Mouse (Mus musculus) gastrocnemius, postnatal 14 days (tissue): ENCODE data around the gene Mtmr14. TPM values are rescaled to one million over a fixed set of nuclear protein-coding genes. Genes with fewer than 3 reads are reported as not detected.

Experiments used
- DNase-seq: peaks from one replicate; pipeline ENCODE4 v3.0.0; 2021; ENCODE audit warnings: mixed read lengths
- intact Hi-C: fragments of 180-260 bp; cut with DNase I; formaldehyde crosslinking; loops from one replicate; pipeline ENCODE4 v1.15.1; 2025; ENCODE audit warnings: low total_unique reads
- long read RNA-seq, 2 experiments: library from polyadenylated mRNA; stranded (forward); transcript quantifications; one replicate each; pipeline ENCODE4 v2.0.0; 2021
- total RNA-seq, 2 experiments: library from RNA; stranded (reverse); gene quantifications; 2 replicates each; pipeline ENCODE4 v1.2.3; 2021

The Mtmr14 gene
- total RNA-seq, result 10 to 100 TPM; 13.2 to 15.6 TPM
- long read RNA-seq, experiment 1, transcript Mtmr14-201 (19 exons, 2,676 nt), result major isoform, 15 of 35 reads
- long read RNA-seq, experiment 1, partial matches to known transcripts, result 0 of 35 reads
- long read RNA-seq, experiment 1, other reads (novel, unspliced or antisense), result 20 of 35 reads
- long read RNA-seq, experiment 2, transcript Mtmr14-201 (19 exons, 2,676 nt), result major isoform, 16 of 31 reads
- long read RNA-seq, experiment 2, partial matches to known transcripts, result 0 of 31 reads
- long read RNA-seq, experiment 2, other reads (novel, unspliced or antisense), result 15 of 31 reads

DNA sequence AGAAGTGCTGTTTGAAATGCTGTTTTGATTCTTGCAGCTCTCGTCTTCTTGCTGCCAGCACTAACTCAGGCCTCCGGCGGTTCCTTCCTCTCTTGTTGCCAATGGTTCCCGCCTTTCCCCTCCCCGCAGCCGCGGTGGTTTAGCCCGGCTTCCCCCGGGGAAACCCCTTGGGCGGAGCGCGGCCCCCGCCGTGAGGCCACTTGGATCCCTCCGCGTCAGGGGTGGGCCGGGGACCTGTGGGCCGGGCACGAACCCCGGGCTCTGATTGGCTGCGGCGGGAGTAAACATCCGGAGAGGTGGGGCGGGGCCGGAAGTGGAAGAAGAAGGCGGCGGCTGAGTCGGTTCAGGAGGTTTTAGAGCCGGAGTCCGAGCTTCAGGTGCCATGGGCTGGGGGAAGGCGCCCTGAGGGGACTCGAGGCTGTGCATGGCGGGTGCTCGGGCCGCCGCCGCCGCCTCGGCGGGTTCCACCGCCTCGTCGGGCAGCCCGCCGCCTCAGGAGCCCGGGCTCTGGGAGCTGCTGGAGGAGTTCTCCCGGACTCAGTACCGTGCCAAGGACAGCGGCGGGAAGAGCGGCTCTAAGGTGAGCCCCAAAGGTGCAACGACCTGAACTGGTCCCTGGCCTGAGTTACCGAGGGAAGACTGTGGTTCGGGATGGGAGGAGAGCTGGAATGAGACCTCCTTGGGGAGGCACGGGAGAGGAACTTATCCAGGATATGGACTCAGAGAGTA lies at the start of gene Mtmr14:
Gene Mtmr14, plus strand, starts transcription at position 302 of the 729 bp plus-strand sequence.
- intact Hi-C loops, result no loop called here

GRCm38 (mm10) chr6:113193765-113194460 lies 43.7 kb upstream of the Mtmr14 start:
- intact Hi-C loops, result loop anchor here (10.0 kb wide), 1 partner anchor 91 kb away; the partner anchor contains the start of gene Cpne9
- DNase-seq, result no peak

More for the DNA sequence above, at the start of gene Mtmr14:
- peak; percentile 100 for DNase-seq

DNA sequence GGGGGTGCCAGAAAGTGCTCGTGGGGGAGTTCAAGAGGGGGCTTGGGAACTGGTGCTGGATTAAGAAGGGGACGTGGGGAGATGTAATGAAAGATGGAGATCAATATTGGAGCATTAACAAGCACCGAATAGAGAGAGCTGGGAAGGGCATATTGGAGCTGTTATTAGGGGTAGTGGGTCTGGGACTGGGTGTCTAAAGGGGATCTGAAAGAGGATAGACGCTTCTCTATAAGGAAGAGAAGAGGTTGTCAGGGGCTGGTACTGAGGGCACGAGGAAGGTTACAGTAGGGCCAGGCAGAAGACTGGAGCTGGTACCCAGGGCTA lies 43.2 kb upstream of the Mtmr14 start:
- no peak for DNase-seq
- intact Hi-C loops, result loop anchor here (10.0 kb wide), 1 partner anchor 90 kb away; the partner anchor contains the start of gene Cpne9

- intact Hi-C loops, result loop anchor here (10.0 kb wide), 1 partner anchor 90 kb away; the partner anchor contains the start of gene Cpne9
These were observed 42.6 kb upstream of the Mtmr14 start, which contains the start of gene Lhfpl4 for GRCm38 (mm10) chr6:113194841-113195595. Lhfpl4 (minus strand) TSS chr6:113195384.

DNA sequence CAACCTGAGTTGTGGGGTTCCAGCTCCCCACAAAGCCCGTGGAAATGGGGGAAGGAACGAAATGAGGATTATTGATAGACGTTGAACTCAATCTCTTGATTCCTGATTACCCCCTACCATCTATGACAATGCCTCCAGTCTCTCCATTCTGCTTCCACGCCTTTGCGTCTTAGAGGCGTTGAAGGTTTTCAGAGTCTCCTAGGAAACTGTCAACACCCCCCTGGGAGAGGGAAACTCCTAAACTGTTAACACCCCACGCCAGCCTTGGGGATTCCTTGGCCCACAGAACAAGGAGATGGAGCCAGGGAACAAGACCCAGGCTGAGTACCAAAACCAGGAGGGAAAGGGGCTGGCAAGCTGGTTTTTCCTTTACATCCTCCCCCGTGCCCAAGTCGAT lies 42.0 kb upstream of the Mtmr14 start:
- no peak for DNase-seq
- intact Hi-C loops, result loop anchor here (10.0 kb wide), 1 partner anchor 89 kb away; the partner anchor contains the start of gene Cpne9

More at GRCm38 (mm10) chr6:113194841-113195595, 42.6 kb upstream of the Mtmr14 start, which contains the start of gene Lhfpl4:
- DNase-seq, result no peak

- DNase-seq, result no peak
- intact Hi-C loops, result no loop called here
These were observed 21.4 kb upstream of the Mtmr14 start for GRCm38 (mm10) chr6:113216280-113216679.

- intact Hi-C loops, result no loop called here
- DNase-seq, result no peak
These were observed 11.8 kb upstream of the Mtmr14 start for GRCm38 (mm10) chr6:113225798-113226197.

DNA sequence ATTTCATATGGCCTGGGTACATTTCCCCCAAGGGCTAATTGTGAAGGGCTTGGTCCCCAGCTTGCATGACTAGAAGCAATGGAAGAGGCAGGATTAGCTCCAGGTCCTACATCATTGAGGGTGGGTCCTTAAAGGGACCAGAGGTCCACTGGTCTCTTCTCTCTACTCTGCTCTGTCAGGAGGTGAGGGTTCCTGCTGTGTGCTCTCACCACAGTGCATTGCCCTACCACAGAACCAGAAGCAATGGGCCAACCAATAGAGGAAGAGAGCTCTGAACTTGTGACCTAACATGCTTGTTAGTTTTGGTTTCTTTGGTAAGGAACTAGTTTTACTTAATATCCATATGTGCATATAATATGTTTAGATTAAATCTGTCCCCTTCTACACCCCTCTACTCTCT lies 10.9 kb upstream of the Mtmr14 start:
- no peak for DNase-seq
- intact Hi-C loops, result no loop called here

DNA sequence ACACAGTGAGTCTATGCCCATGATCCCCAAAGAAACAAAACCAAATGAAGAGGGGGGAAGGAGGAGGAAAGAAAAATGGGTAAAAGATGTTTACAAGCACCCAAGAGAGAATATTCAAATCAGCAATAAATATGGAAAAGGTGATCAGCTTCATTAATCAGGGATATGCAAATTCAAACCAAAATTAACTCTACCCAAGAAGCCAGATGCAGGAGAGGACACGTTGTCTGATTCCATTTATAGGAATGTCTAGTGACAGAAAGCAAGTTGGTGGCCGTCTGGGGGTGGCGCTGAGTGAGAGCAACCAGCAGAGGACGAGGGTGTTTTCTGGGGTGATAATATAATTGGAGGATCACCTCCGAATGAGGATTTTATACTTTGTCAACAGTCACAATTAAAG lies 2.5 kb upstream of the Mtmr14 start:
- intact Hi-C loops, result no loop called here
- DNase-seq, result no peak

- intact Hi-C loops, result no loop called here
- DNase-seq, result no peak
These were observed 799 bp downstream of the Mtmr14 start for GRCm38 (mm10) chr6:113238442-113238841.

DNA sequence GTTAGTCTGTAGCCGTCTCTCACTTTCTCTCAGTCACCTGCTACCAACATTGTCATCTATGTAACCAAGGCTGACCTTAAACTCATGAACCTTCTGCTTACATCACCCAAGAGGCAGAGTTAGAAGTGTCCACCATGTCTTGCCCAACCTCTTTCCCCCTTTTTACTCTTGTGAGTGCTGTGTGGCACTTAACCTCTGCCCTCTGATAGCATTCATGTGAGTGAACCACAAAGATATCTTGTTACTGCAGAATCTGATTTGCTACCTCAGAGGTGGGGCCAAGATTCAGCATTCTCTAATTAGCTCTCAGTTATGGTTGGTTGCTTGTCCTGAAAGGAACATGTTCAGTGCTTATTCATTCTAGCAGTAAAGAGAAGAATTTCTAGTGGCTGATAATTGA lies 5.1 kb downstream of the Mtmr14 start:
- intact Hi-C loops, result no loop called here
- no peak for DNase-seq

DNA sequence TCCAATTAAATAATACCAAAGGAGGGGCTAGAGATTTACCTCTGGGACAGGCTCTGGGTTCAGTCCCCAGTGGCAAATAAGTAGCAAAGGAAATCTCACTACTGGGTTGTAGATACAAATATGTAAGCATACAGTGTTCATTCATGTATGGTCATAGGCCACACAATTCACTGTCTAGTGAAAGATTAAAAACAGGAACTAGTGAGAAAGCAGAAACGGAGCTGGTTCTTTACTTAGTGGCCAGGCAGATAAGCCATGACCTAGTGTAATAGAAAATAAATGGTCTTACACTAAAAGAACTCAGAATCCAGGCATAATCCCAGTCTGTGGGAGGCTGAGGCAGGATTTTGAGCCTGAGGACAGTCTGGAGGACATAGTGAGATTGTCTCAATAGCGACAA lies 7.9 kb downstream of the Mtmr14 start:
- DNase-seq, result no peak
- intact Hi-C loops, result no loop called here

DNA sequence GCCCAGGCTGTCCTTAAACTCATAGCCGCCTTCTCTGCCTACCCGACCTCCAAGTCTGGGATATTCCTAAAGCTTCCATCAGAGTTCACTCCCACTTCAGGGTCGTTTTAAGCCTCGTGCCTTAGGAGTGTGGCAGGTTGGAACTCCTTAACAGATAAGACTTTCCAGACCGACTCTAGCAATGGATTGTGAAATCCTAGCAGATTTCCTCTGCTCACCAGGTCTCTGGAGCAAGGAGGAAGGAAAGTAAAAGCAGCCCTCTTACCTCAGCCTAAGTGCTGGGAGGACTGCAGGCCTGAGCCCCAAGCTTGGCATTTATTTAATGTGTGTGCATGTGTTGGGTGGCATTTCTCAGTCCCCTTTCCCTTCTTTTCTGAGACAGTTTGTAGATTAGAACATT lies 13.1 kb downstream of the Mtmr14 start:
- intact Hi-C loops, result no loop called here
- no peak for DNase-seq

- no peak for DNase-seq
- intact Hi-C loops, result no loop called here
These were observed 14.3 kb downstream of the Mtmr14 start for GRCm38 (mm10) chr6:113251921-113252320.

DNA sequence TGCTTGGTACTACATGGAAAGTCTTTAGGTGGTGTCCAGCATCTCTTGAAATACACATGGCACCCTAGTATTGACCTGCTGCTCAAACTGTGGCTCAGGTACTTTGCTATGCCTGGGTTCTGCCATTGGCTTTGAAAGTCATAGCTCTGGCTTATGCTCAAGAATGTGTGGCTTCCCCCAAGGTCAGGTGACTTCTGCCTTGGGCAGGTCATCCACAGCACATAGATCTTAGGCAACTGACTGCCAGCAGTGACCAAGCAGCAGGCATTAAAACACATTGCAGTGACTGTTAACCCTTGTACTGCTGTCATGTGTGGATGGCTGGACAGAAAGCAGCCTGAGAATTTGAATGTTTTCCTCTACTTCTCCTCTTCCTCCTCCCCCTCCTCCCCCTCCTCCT lies 17.3 kb downstream of the Mtmr14 start:
- intact Hi-C loops, result no loop called here
- no peak for DNase-seq

- DNase-seq, result no peak
- intact Hi-C loops, result no loop called here
These were observed 23.7 kb downstream of the Mtmr14 start for GRCm38 (mm10) chr6:113261174-113261858.

DNA sequence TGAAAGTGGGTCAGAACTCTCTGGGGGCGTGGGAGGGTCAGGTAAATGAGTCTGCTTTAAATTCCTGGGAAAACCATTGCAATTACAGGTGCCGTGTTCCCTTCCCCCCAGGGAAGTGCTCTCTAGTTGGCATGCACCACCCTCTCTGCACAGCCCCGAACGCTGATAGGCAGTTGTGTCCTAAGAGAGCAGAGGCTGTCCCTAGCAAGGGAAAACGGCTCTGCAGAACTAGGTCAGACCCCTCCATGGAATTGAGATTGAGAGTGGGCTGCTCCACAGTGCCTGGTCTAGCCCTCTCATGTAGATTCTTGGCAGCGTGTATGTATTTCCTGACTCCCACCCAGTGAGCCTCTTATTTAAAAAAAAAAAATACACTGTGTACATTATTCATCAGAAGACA lies 25.9 kb downstream of the Mtmr14 start:
- intact Hi-C loops, result no loop called here
- DNase-seq, result no peak

DNA sequence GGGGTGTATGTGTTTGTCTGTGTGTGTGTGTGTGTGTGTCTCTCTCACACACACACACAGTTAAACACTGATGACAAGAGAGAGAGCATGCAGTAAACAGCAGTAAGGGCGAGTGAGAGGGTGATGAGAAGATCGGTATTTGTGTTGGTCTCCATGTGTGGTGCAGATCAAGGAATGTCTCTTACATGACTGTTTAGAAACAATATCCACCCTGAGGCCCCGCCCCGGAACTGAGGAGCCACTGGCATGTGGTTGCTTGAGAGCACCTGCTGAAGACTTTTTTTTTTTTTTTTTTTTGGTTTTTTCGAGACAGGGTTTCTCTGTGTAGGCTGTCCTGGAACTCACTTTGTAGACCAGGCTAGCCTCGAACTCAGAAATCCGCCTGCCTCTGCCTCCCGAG lies 26.8 kb downstream of the Mtmr14 start:
- intact Hi-C loops, result no loop called here
- no peak for DNase-seq
